Mouse (Mus musculus) liver, adult 2 months (tissue): ENCODE data around the gene P2rx3. TPM values are rescaled to one million over a fixed set of nuclear protein-coding genes. Genes with fewer than 3 reads are reported as not detected.

Experiments
- DNase-seq: peaks from one replicate; pipeline ENCODE4 v3.0.0-alpha.2; 2011; ENCODE audit warnings: low read depth, low spot score; ENCODE audit errors: extremely low read depth
- H3K27ac ChIP-seq: fragments of 200-500 bp; replicated peaks from 2 replicates; pipeline ENCODE4 v1.5.1; 2012; ENCODE audit warnings: low read depth, mild to moderate bottlenecking, control low read depth, inconsistent platforms, low read length; ENCODE audit not compliant: insufficient read depth
- H3K27me3 ChIP-seq: fragments of 200-500 bp; 2 replicates; pipeline ENCODE4 v1.6.1; 2012; ENCODE audit warnings: mild to moderate bottlenecking, moderate library complexity, low read length, inconsistent platforms; ENCODE audit not compliant: control insufficient read depth, insufficient read depth
- H3K36me3 ChIP-seq: fragments of 200-500 bp; 2 replicates; pipeline ENCODE4 v1.6.1; 2012; ENCODE audit warnings: low read length, inconsistent platforms; ENCODE audit not compliant: control insufficient read depth, insufficient read depth
- H3K4me1 ChIP-seq: fragments of 200-500 bp; 2 replicates; pipeline ENCODE4 v1.6.1; 2011; ENCODE audit warnings: low read length; ENCODE audit not compliant: control insufficient read depth, insufficient read depth
- H3K4me3 ChIP-seq: fragments of 200-500 bp; 2 replicates; pipeline ENCODE4 v1.5.1; 2011; ENCODE audit warnings: low read depth, mild to moderate bottlenecking, control low read depth, low read length, moderate library complexity; ENCODE audit not compliant: insufficient read depth
- H3K79me2 ChIP-seq: fragments of 200-500 bp; 2 replicates; pipeline ENCODE4 v1.6.1; 2012; ENCODE audit warnings: inconsistent platforms, mild to moderate bottlenecking, low read length, moderate library complexity; ENCODE audit not compliant: control insufficient read depth, insufficient read depth
- H3K9ac ChIP-seq: fragments of 200-500 bp; 2 replicates; pipeline ENCODE4 v1.6.1; 2012; ENCODE audit warnings: low read depth, mild to moderate bottlenecking, control low read depth, inconsistent platforms, low read length
- CTCF ChIP-seq: fragments of 200-500 bp; IDR thresholded peaks from 2 replicates; pipeline ENCODE4 v1.5.1; 2011; ENCODE audit warnings: low read depth, low read length, control low read depth
- POLR2A ChIP-seq: fragments of 200-500 bp; IDR thresholded peaks from 2 replicates; pipeline ENCODE4 v1.6.1; 2011; ENCODE audit warnings: low read length, control low read depth; ENCODE audit not compliant: insufficient read depth; ENCODE audit errors: extremely low read depth
- WGBS: fragments of 180-500 bp; shearing (Covaris S2); methylation state at CpG from one replicate; pipeline ENCODE4 v1.1.7; 2018; 5-methylcytosine and 5-hydroxymethylcytosine counted together
- polyA plus RNA-seq: library from polyadenylated mRNA; depleted of rRNA; stranded (reverse); fragments of >200 nt; gene quantifications from 2 replicates; pipeline ENCODE4 v1.2.3, GENCODE M21; 2012
- total RNA-seq: library from RNA; depleted of rRNA; stranded (reverse); fragments of >200 nt; gene quantifications from 2 replicates; pipeline ENCODE4 v1.2.3, GENCODE M21; 2014

P2rx3 gene
- total and polyA plus RNA-seq, 2 experiments, result 2.1 to 2.8 TPM

- no peak for TF ChIP-seq POLR2A
- no peak for TF ChIP-seq CTCF
- DNase-seq, result no peak
- H3K4me3 ChIP-seq, result no peak overlapping the region
- WGBS, result 80% methylated on average over 10 of the region's 10 CpGs
- no peaks in the 10 kb centered on the region for H3K27me3 ChIP-seq
- peaks cover 2% of the 10 kb centered on the region; the same call in 1 of the 2 replicates for H3K79me2 ChIP-seq
- H3K36me3 ChIP-seq, result peaks cover 2% of the 10 kb centered on the region
- H3K4me1 ChIP-seq, result peaks cover 45% of the 10 kb centered on the region
- H3K9ac ChIP-seq, result no peak overlapping the region
- no peak overlapping the region for H3K27ac ChIP-seq
Observed at GRCm38 (mm10) chr2:85067903-85068625, 30.8 kb upstream of the P2rx3 start.

GRCm38 (mm10) chr2:85066937-85067336 is 29.7 kb upstream of the P2rx3 start:
- DNase-seq, result peak; percentile 49
- H3K27me3 ChIP-seq, result no peaks in the 10 kb centered on the region
- H3K4me3 ChIP-seq, result no peak overlapping the region
- H3K4me1 ChIP-seq, result peaks cover 45% of the 10 kb centered on the region
- WGBS, result 53% methylated on average over 5 of the region's 5 CpGs
- no peak overlapping the region for H3K9ac ChIP-seq
- peak overlapping the region; percentile 24; the same call in 1 of the 2 replicates for H3K27ac ChIP-seq
- no peak for TF ChIP-seq POLR2A
- TF ChIP-seq CTCF, result no peak
- peaks cover 7% of the 10 kb centered on the region; the same call in 1 of the 2 replicates for H3K79me2 ChIP-seq
- H3K36me3 ChIP-seq, result peaks cover 2% of the 10 kb centered on the region; the same call in 1 of the 2 replicates

- H3K27ac ChIP-seq, result peak overlapping the region; percentile 19; the same call in 1 of the 2 replicates
- H3K79me2 ChIP-seq, result peaks cover 7% of the 10 kb centered on the region; the same call in 1 of the 2 replicates
Observed at GRCm38 (mm10) chr2:85065141-85065875, 28.0 kb upstream of the P2rx3 start.

GRCm38 (mm10) chr2:85061107-85061541 is 23.9 kb upstream of the P2rx3 start:
- Histone ChIP-seq H3K4me3 (peak overlapping the region; percentile 79), H3K79me2 (peaks cover 7% of the 10 kb centered on the region; the same call in 1 of the 2 replicates), H3K27ac (peak overlapping the region; percentile 91), H3K4me1 (peaks cover 31% of the 10 kb centered on the region), H3K36me3 (peaks cover 4% of the 10 kb centered on the region; the same call in 1 of the 2 replicates), H3K9ac (peak overlapping the region; percentile 89), H3K27me3 (no peaks in the 10 kb centered on the region)
- 14% methylated on average over 10 of the region's 10 CpGs for WGBS
- DNase-seq, result peak; percentile 86
- TF ChIP-seq POLR2A, result no peak
- TF ChIP-seq CTCF, result no peak

More at GRCm38 (mm10) chr2:85065141-85065875, 28.0 kb upstream of the P2rx3 start:
- Histone ChIP-seq H3K9ac (no peak overlapping the region), H3K4me1 (peaks cover 33% of the 10 kb centered on the region), H3K36me3 (peaks cover 2% of the 10 kb centered on the region; the same call in 1 of the 2 replicates), H3K4me3 (no peak overlapping the region), H3K27me3 (no peaks in the 10 kb centered on the region)
- TF ChIP-seq POLR2A (no peak), CTCF (no peak)
- 71% methylated on average over 12 of the region's 12 CpGs for WGBS
- DNase-seq, result no peak

- Histone ChIP-seq H3K4me1 (peaks cover 27% of the 10 kb centered on the region), H3K9ac (peak overlapping the region; percentile 89), H3K27me3 (no peaks in the 10 kb centered on the region), H3K36me3 (peaks cover 4% of the 10 kb centered on the region; the same call in 1 of the 2 replicates), H3K4me3 (peak overlapping the region; percentile 79), H3K27ac (peak overlapping the region; percentile 91), H3K79me2 (peaks cover 7% of the 10 kb centered on the region; the same call in 1 of the 2 replicates)
- peak; percentile 90 for TF ChIP-seq POLR2A
- no peak for TF ChIP-seq CTCF
- WGBS, result 1% methylated on average over 11 of the region's 11 CpGs
- peak; percentile 90 for DNase-seq
Observed at GRCm38 (mm10) chr2:85060591-85061060, 23.4 kb upstream of the P2rx3 start.
